ENCODE assay signal across 13 mouse cellular contexts in the genomic region with DNA sequence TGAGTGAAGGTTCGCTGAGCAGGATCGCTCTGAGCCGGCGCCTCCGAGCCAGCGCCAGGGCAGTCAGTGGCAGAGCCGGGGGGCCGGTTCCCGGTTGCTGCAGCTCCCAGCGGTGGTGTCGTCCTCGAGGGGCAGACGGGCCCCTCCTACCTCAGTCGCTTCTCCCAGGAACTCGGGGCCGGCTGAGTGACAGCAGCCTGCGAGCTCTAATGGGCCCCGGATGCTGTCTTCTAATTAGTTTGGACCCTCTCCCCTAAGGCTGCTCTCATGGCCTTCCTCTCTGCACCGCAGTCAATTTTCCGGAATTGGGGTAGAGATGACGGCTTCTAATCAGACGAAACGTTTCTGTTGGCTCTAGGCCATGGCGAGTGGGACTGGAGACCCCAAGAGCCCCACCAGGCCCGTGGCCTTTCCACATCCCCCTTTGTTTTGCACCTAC. TPM values are rescaled to one million over a fixed set of nuclear protein-coding genes. Genes with fewer than 3 reads are reported as not detected.
A peak's percentile ranks its signal among the peaks of the same experiment; 100 is the strongest.
DNase-seq lines count a peak whose midpoint lies in the region; ATAC-seq and TF ChIP-seq lines count a peak whose summit lies in the region.
"Had no signal": no experiment of that assay in that cellular context is flagged by ENCODE, and none has a peak within 500 bp of the region (broad histone marks: within the 10 kb centered on the region; RNA-seq: fewer than 3 reads in every experiment).

No protein-coding gene starts in this region.

- peak; percentile 61 for DNase-seq in hindbrain, embryonic 10.5 days (ENCODE audit: low spot score)
- no peak for DNase-seq in hindbrain, postnatal 0 days (ENCODE audit: low spot score)
- no peak for DNase-seq in neural tube, embryonic 10.5 days (ENCODE audit: extremely low spot score, low spot score)
- DNase-seq in intestine, embryonic 14.5 days (ENCODE audit: low spot score), result no peak
- no peak for DNase-seq in adrenal gland, adult 2 months
- no peak for DNase-seq in gastrocnemius, postnatal 4 days (ENCODE audit: low spot score in 2 of 2)
- DNase-seq: cerebellum, adult 11 months; lung, postnatal 4 days had no signal

- WGBS in hindbrain, embryonic 10.5 days, result under 1% methylated on average over 25 of the region's 25 CpGs
- 3% methylated on average over 25 of the region's 25 CpGs for WGBS in hindbrain, postnatal 0 days
- WGBS in neural tube, embryonic 12.5 days, result under 1% methylated on average over 25 of the region's 25 CpGs
- WGBS in intestine, embryonic 14.5 days, result 5% methylated on average over 25 of the region's 25 CpGs
- 7% methylated on average over 25 of the region's 25 CpGs for WGBS in stomach, embryonic 15.5 days

- TF ChIP-seq CTCF in hindbrain, postnatal 0 days (IDR thresholded peaks at IDR 0.05; ENCODE audit: low read depth), result no peak

- no peak overlapping the region for H3K4me2 ChIP-seq in hindbrain, postnatal 0 days (ENCODE audit: low read depth, low read length)
- H3K4me2 ChIP-seq in neural tube, embryonic 12.5 days (replicated peaks), result peak overlapping the region; percentile 44; the same call in 1 of the 2 replicates
- H3K4me2 ChIP-seq in intestine, embryonic 14.5 days (ENCODE audit: low read length), result peak overlapping the region; percentile 41
- H3K4me2 ChIP-seq in stomach, embryonic 15.5 days, result peak overlapping the region; percentile 53

- no peak overlapping the region for H3K27ac ChIP-seq in hindbrain, embryonic 10.5 days
- H3K27ac ChIP-seq in hindbrain, postnatal 0 days, result no peak overlapping the region
- H3K27ac ChIP-seq in neural tube, embryonic 12.5 days, result no peak overlapping the region
- H3K27ac ChIP-seq in intestine, embryonic 14.5 days (ENCODE audit: low read depth), result peak overlapping the region; percentile 69
- H3K27ac ChIP-seq in stomach, embryonic 15.5 days, result peak overlapping the region; percentile 84
- H3K27ac ChIP-seq: hindbrain, embryonic 15.5 days had no signal

- no peak for ATAC-seq in hindbrain, postnatal 0 days
- ATAC-seq in neural tube, embryonic 12.5 days (ENCODE audit: low FRiP score, low read depth), result no peak
- ATAC-seq in intestine, embryonic 14.5 days (replicated peaks; ENCODE audit: low FRiP score, low TSS enrichment, low read depth), result no peak
- peak; percentile 19; the same call in 1 of the 2 replicates for ATAC-seq in stomach, embryonic 15.5 days (ENCODE audit: insufficient read depth, low FRiP score, low read depth)

- H3K9me3 ChIP-seq in hindbrain, embryonic 10.5 days, result no peaks in the 10 kb centered on the region
- H3K9me3 ChIP-seq in hindbrain, postnatal 0 days (ENCODE audit: low read length), result no peaks in the 10 kb centered on the region
- no peaks in the 10 kb centered on the region for H3K9me3 ChIP-seq in neural tube, embryonic 12.5 days
- H3K9me3 ChIP-seq in intestine, embryonic 14.5 days (ENCODE audit: control insufficient read depth, low read length), result no peaks in the 10 kb centered on the region
- no peaks in the 10 kb centered on the region for H3K9me3 ChIP-seq in stomach, embryonic 15.5 days
- H3K9me3 ChIP-seq: G1E; hindbrain, embryonic 15.5 days had no signal

- H3K9ac ChIP-seq in hindbrain, postnatal 0 days (replicated peaks; ENCODE audit: low read length), result no peak overlapping the region
- H3K9ac ChIP-seq in neural tube, embryonic 12.5 days, result no peak overlapping the region
- H3K9ac ChIP-seq in intestine, embryonic 14.5 days (ENCODE audit: low read length), result peak overlapping the region; percentile 35
- peak overlapping the region; percentile 19 for H3K9ac ChIP-seq in stomach, embryonic 15.5 days
- H3K9ac ChIP-seq: hindbrain, embryonic 15.5 days had no signal

- peaks cover 98% of the 10 kb centered on the region for H3K27me3 ChIP-seq in hindbrain, embryonic 10.5 days (ENCODE audit: insufficient read depth, poor library complexity, severe bottlenecking)
- H3K27me3 ChIP-seq in hindbrain, postnatal 0 days (ENCODE audit: insufficient read depth, low read length), result peaks cover 77% of the 10 kb centered on the region
- peaks cover 94% of the 10 kb centered on the region for H3K27me3 ChIP-seq in neural tube, embryonic 12.5 days (replicated peaks)
- H3K27me3 ChIP-seq in intestine, embryonic 14.5 days (replicated peaks; ENCODE audit: control insufficient read depth, insufficient read depth, low read length), result peaks cover 92% of the 10 kb centered on the region
- H3K27me3 ChIP-seq in stomach, embryonic 15.5 days (replicated peaks), result peaks cover 44% of the 10 kb centered on the region

- peak overlapping the region; percentile 43 for H3K4me3 ChIP-seq in hindbrain, embryonic 10.5 days
- no peak overlapping the region for H3K4me3 ChIP-seq in hindbrain, postnatal 0 days (ENCODE audit: low read length)
- H3K4me3 ChIP-seq in neural tube, embryonic 12.5 days, result no peak overlapping the region
- H3K4me3 ChIP-seq in intestine, embryonic 14.5 days (ENCODE audit: low read depth, low read length), result peak overlapping the region; percentile 45
- H3K4me3 ChIP-seq in stomach, embryonic 15.5 days (replicated peaks), result peak overlapping the region; percentile 64

- peaks cover 43% of the 10 kb centered on the region for H3K4me1 ChIP-seq in hindbrain, embryonic 10.5 days (replicated peaks)
- H3K4me1 ChIP-seq in hindbrain, postnatal 0 days (ENCODE audit: insufficient read depth, low read length), result no peaks in the 10 kb centered on the region
- H3K4me1 ChIP-seq in neural tube, embryonic 12.5 days, result peaks cover 21% of the 10 kb centered on the region
- 0 out of 2 replicates have a peak, but pooled peaks cover 5% of the 10 kb centered on the region for H3K4me1 ChIP-seq in intestine, embryonic 14.5 days (replicated peaks; ENCODE audit: control insufficient read depth, insufficient read depth, low read length)
- peaks cover 18% of the 10 kb centered on the region; the same call in 1 of the 2 replicates for H3K4me1 ChIP-seq in stomach, embryonic 15.5 days

- H3K36me3 ChIP-seq in hindbrain, embryonic 10.5 days, result no peaks in the 10 kb centered on the region
- H3K36me3 ChIP-seq in hindbrain, postnatal 0 days (ENCODE audit: insufficient read depth, low read length), result no peaks in the 10 kb centered on the region
- no peaks in the 10 kb centered on the region for H3K36me3 ChIP-seq in neural tube, embryonic 12.5 days
- no peaks in the 10 kb centered on the region for H3K36me3 ChIP-seq in intestine, embryonic 14.5 days (ENCODE audit: control insufficient read depth, insufficient read depth, low read length)
- no peaks in the 10 kb centered on the region for H3K36me3 ChIP-seq in stomach, embryonic 15.5 days
- H3K36me3 ChIP-seq: G1E; hindbrain, embryonic 15.5 days had no signal

RNA-seq across cellular contexts. Expression of a gene that starts 4.3 kb away (rescaled TPM):
- 0.47 and 0.80 TPM in 2 replicates for polyA plus RNA-seq in hindbrain, embryonic 10.5 days (2016; fragmentation: Nextera tagmentation; extraction: Ambion mirVana)
- total RNA-seq in hindbrain, postnatal 0 days (2014; rRNA removed), result 0.63 TPM in 1 of 2 replicates, not detected in the other
- not detected in 2 replicates for polyA plus RNA-seq in hindbrain, postnatal 0 days (2015; fragmentation: Nextera tagmentation; extraction: Ambion mirVana)
- polyA plus RNA-seq in neural tube, embryonic 12.5 days (2016; fragmentation: Nextera tagmentation; extraction: Ambion mirVana), result 0.49 and 2.0 TPM in 2 replicates
- polyA plus RNA-seq in intestine, embryonic 14.5 days (2014; fragmentation: Nextera tagmentation; extraction: Ambion mirVana), result 20.3 and 22.2 TPM in 2 replicates
- polyA plus RNA-seq in stomach, embryonic 15.5 days (2015; fragmentation: Nextera tagmentation; extraction: Ambion mirVana), result 138 and 168 TPM in 2 replicates
- total RNA-seq in adrenal gland, adult 2 months (2021), result not detected
- polyA plus RNA-seq in adrenal gland, adult 2 months (2012; rRNA removed), result 0.07 TPM in 1 of 2 replicates, not detected in the other
- total RNA-seq in gastrocnemius, postnatal 4 days (2021), result 1 to 10 TPM; 5.3 to 5.8 TPM
- total RNA-seq: G1E; neutrophil, adult 5-6 weeks had no signal
- polyA plus RNA-seq: G1E had no signal

RNA-seq across cellular contexts. Expression of a gene that starts 47.4 kb away (rescaled TPM):
- not detected in 2 replicates for polyA plus RNA-seq in hindbrain, embryonic 10.5 days (2016; fragmentation: Nextera tagmentation; extraction: Ambion mirVana)
- total RNA-seq in hindbrain, postnatal 0 days (2014; rRNA removed), result not detected in 2 replicates
- 0.26 and 0.43 TPM in 2 replicates for polyA plus RNA-seq in hindbrain, postnatal 0 days (2015; fragmentation: Nextera tagmentation; extraction: Ambion mirVana)
- not detected in 2 replicates for polyA plus RNA-seq in neural tube, embryonic 12.5 days (2016; fragmentation: Nextera tagmentation; extraction: Ambion mirVana)
- 0.23 TPM in 1 of 2 replicates, not detected in the other for polyA plus RNA-seq in intestine, embryonic 14.5 days (2014; fragmentation: Nextera tagmentation; extraction: Ambion mirVana)
- polyA plus RNA-seq in stomach, embryonic 15.5 days (2015; fragmentation: Nextera tagmentation; extraction: Ambion mirVana), result 0.10 TPM in 1 of 2 replicates, not detected in the other
- total RNA-seq in adrenal gland, adult 2 months (2021), result under 1 TPM in 1 of 2 experiments, not detected in 1; 0.45 TPM
- 0.10 and 0.17 TPM in 2 replicates for polyA plus RNA-seq in adrenal gland, adult 2 months (2012; rRNA removed)
- total RNA-seq in gastrocnemius, postnatal 4 days (2021), result not detected
- total RNA-seq: G1E; neutrophil, adult 5-6 weeks had no signal
- polyA plus RNA-seq: G1E; hindbrain, embryonic 15.5 days had no signal

Comparison
In these comparisons a context has a peak if more than half of its experiments do, and no peak if none do; other contexts are left out.
1. H3K4me3 ChIP-seq: peak in hindbrain, embryonic 10.5 days (single experiment), intestine, embryonic 14.5 days (single experiment) and stomach, embryonic 15.5 days (single experiment); none in hindbrain, postnatal 0 days (single experiment) and neural tube, embryonic 12.5 days (single experiment).
2. H3K27ac ChIP-seq: peak in intestine, embryonic 14.5 days (single experiment) and stomach, embryonic 15.5 days (single experiment); none in hindbrain, embryonic 10.5 days (single experiment), hindbrain, postnatal 0 days (single experiment) and neural tube, embryonic 12.5 days (single experiment).
3. H3K9ac ChIP-seq: peak in intestine, embryonic 14.5 days (single experiment) and stomach, embryonic 15.5 days (single experiment); none in hindbrain, postnatal 0 days (single experiment) and neural tube, embryonic 12.5 days (single experiment).